Comparison of ENCODE assay signal across 12 mouse cellular contexts in the genomic region with DNA sequence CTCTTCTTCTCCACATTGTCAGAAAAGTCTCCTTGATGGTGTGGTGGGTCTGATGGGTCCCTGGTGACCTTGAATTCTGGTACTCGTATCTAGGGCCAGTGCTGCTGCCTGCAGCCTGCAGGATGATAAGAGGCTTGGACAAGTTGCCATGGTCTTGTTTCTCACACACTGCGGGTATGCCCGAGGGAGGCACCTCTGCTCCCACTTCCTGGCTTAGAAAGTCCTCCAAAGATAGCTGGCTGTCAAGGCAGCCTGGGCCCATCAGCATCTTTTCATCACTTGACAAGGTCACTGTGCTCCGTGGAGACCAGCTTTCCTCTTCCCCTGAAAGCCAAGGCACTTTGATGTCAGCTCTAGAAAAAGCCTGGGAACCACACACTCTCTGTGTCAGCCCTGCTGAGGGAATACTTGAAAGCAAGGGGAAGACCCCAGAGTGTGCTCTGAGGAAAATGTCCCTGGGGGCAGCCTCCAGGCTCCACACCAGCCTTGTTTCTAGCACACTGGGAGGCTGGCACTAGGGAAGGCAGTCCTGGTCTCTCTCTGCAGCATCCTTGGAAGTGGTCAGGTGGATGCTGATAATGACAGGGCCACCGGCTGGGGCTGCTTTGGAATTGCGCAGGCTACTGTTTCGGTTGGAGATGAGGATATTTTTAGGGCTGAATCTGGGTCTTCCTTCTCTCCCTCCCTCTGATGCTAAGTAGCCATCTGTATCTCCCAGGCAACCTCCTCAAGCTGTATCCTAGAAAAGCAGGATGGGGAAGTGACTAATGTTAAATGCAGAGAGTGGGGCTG. TPM values are rescaled to one million over a fixed set of nuclear protein-coding genes. Genes with fewer than 3 reads are reported as not detected.
DNase-seq lines count a peak whose midpoint lies in the region; ATAC-seq and TF ChIP-seq lines count a peak whose summit lies in the region.
"Had no signal": no experiment of that assay in that cellular context is flagged by ENCODE, and none has a peak within 500 bp of the region (broad histone marks: within the 10 kb centered on the region; RNA-seq: fewer than 3 reads in every experiment).

No protein-coding gene starts in this region.

- no peak overlapping the region for H3K9ac ChIP-seq in hindbrain, embryonic 11.5 days (ENCODE audit: low read depth, low read length)
- no peak overlapping the region for H3K9ac ChIP-seq in intestine, postnatal 0 days (ENCODE audit: low read depth, low read length)
- H3K9ac ChIP-seq: liver, embryonic 13.5 days had no signal

- no peak for ATAC-seq in hindbrain, embryonic 11.5 days (ENCODE audit: low FRiP score)
- no peak for ATAC-seq in intestine, postnatal 0 days

- peaks cover 18% of the 10 kb centered on the region for H3K27me3 ChIP-seq in hindbrain, embryonic 11.5 days (ENCODE audit: control insufficient read depth, insufficient read depth, low read length)
- H3K27me3 ChIP-seq in intestine, postnatal 0 days (replicated peaks; ENCODE audit: control insufficient read depth, insufficient read depth, low read length): no peaks in the 10 kb centered on the region

- WGBS in hindbrain, embryonic 11.5 days: 61% methylated on average over 7 of the region's 7 CpGs
- 71% methylated on average over 7 of the region's 7 CpGs for WGBS in intestine, postnatal 0 days

- H3K36me3 ChIP-seq in hindbrain, embryonic 11.5 days (ENCODE audit: control insufficient read depth, insufficient read depth, low read length): no peaks in the 10 kb centered on the region
- no peaks in the 10 kb centered on the region for H3K36me3 ChIP-seq in intestine, postnatal 0 days (ENCODE audit: control insufficient read depth, insufficient read depth)
- H3K36me3 ChIP-seq: G1E; liver, embryonic 13.5 days; midbrain, embryonic 10.5 days had no signal

- peak; percentile 81 for DNase-seq in cerebellum, adult 9-10 months
- DNase-seq in cerebellum, adult 11 months: no peak
- DNase-seq in layer of hippocampus, adult 18-20 months (ENCODE audit: low spot score in 2 of 2): peak; percentile 67 to 70
- DNase-seq in layer of hippocampus, postnatal 25 days (ENCODE audit: extremely low spot score in 1 of 2, low spot score in 1 of 2): no peak
- peak; percentile 56 to 61 for DNase-seq in cerebellum, postnatal 36 days
- DNase-seq in layer of hippocampus, adult 8-10 months (ENCODE audit: low spot score in 2 of 2): peak; percentile 72 to 85
- DNase-seq in hindbrain, embryonic 11.5 days (ENCODE audit: low spot score): no peak
- DNase-seq: liver, embryonic 13.5 days; thymus, postnatal 36 days had no signal

- H3K9me3 ChIP-seq in hindbrain, embryonic 11.5 days (ENCODE audit: control insufficient read depth, low read length): no peaks in the 10 kb centered on the region
- H3K9me3 ChIP-seq in intestine, postnatal 0 days (ENCODE audit: control insufficient read depth): no peaks in the 10 kb centered on the region
- H3K9me3 ChIP-seq: liver, embryonic 13.5 days; midbrain, embryonic 10.5 days had no signal

- TF ChIP-seq CTCF in intestine, postnatal 0 days (IDR thresholded peaks at IDR 0.05; ENCODE audit: low read depth): no peak

- no peak overlapping the region for H3K4me3 ChIP-seq in hindbrain, embryonic 11.5 days (ENCODE audit: low read depth, low read length)
- no peak overlapping the region for H3K4me3 ChIP-seq in intestine, postnatal 0 days (ENCODE audit: low read depth, low read length)
- H3K4me3 ChIP-seq: liver, embryonic 13.5 days; midbrain, embryonic 10.5 days had no signal

- H3K27ac ChIP-seq in hindbrain, embryonic 11.5 days (ENCODE audit: low read depth, low read length): no peak overlapping the region
- H3K27ac ChIP-seq in intestine, postnatal 0 days (ENCODE audit: low read depth, low read length): no peak overlapping the region
- H3K27ac ChIP-seq: liver, embryonic 13.5 days; midbrain, embryonic 10.5 days had no signal

- H3K4me1 ChIP-seq in hindbrain, embryonic 11.5 days (replicated peaks; ENCODE audit: control insufficient read depth, insufficient read depth, low read length): peaks cover 13% of the 10 kb centered on the region
- peaks cover 4% of the 10 kb centered on the region; the same call in 1 of the 2 replicates for H3K4me1 ChIP-seq in intestine, postnatal 0 days (replicated peaks; ENCODE audit: control insufficient read depth, insufficient read depth, low read length)

- no peak overlapping the region for H3K4me2 ChIP-seq in hindbrain, embryonic 11.5 days (replicated peaks; ENCODE audit: low read depth, low read length)
- H3K4me2 ChIP-seq in intestine, postnatal 0 days (replicated peaks; ENCODE audit: low read depth): no peak overlapping the region
- H3K4me2 ChIP-seq: liver, embryonic 13.5 days had no signal

RNA-seq across cellular contexts. Expression of gene Mical2, which starts 2.7 kb away (rescaled TPM):
- 100 to 1,000 TPM; 611 to 639 TPM for total RNA-seq in layer of hippocampus, adult 18-20 months (2021)
- total RNA-seq in layer of hippocampus, postnatal 25 days (2021): 100 to 1,000 TPM; 645 to 717 TPM
- 100 to 1,000 TPM; 538 to 639 (median 590) TPM for total RNA-seq in layer of hippocampus, adult 8-10 months (2022)
- polyA plus RNA-seq in hindbrain, embryonic 11.5 days (2014; fragmentation: Nextera tagmentation; extraction: Ambion mirVana): 1.2 and 1.7 TPM in 2 replicates
- polyA plus RNA-seq in intestine, postnatal 0 days (2015; fragmentation: Nextera tagmentation; extraction: Ambion mirVana): 13.0 and 13.6 TPM in 2 replicates
- polyA plus RNA-seq: G1E had no signal

Comparison
In these comparisons a context has a peak if more than half of its experiments do, and no peak if none do; other contexts are left out.
1. DNase-seq: peak in cerebellum, adult 9-10 months (single experiment), layer of hippocampus, adult 18-20 months (2 of 2), cerebellum, postnatal 36 days (2 of 2) and layer of hippocampus, adult 8-10 months (2 of 2); none in cerebellum, adult 11 months (single experiment), layer of hippocampus, postnatal 25 days (0 of 2) and hindbrain, embryonic 11.5 days (single experiment).